Mouse (Mus musculus) cortical plate, adult 2 months (tissue): ENCODE results near the gene Klra2.

Experiments
- CTCF ChIP-seq: fragments of 200-500 bp; IDR thresholded peaks from 2 replicates; pipeline ENCODE4 v1.5.1; 2011; ENCODE audit warnings: mild to moderate bottlenecking, control low read depth, low read length; ENCODE audit not compliant: insufficient read depth; ENCODE audit errors: extremely low read depth
- POLR2A ChIP-seq: fragments of 200-500 bp; IDR thresholded peaks from 2 replicates; pipeline ENCODE4 v1.6.1; 2011; ENCODE audit warnings: mild to moderate bottlenecking, low read length, control low read depth; ENCODE audit not compliant: insufficient read depth; ENCODE audit errors: extremely low read depth

GRCm38 (mm10) chr6:131294435-131295112, 47.4 kb upstream of the Klra2 start:
- TF ChIP-seq CTCF (no peak), POLR2A (no peak)
